Mouse (Mus musculus): ENCODE data around the gene Pdxdc1.
"Not testable (repeated sequence)": the region's sequence is repeated elsewhere in the genome, so short reads cannot be mapped to it uniquely, and the experiment has no call there.

Gene Pdxdc1

DNA sequence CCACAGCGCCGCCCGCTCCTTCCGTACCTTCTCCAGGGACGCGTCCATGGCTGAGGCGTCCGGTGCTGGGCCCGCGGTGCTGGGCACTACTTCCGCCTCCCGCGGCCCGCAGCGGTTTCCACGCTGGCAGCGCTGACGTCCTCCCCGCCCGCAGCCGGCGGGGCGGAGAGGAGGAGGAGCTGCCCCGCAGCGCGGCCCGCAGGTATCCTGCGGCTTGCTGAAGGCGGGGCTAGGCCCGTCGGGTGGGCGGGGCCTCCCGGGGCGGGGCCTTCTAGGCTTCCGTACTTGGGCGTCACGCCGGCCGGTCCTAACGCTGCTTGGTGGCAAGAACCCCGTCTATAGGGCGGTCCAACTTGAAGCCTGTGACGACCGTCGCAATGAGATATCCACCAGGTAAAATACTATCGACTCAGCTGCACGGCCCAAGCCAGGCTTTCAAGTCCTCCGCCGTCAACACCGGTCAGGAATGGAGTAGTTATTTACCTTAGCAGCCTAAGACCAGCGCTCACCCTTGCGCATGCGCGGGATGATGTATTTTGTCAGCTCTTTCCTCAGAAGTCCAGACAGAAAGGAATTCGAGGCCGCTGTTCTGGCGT is at the start of gene Pdxdc1, which contains the start of gene Mpv17l:
Gene Pdxdc1, minus strand, starts transcription at position 244 of the 596 bp plus-strand sequence.
Gene Mpv17l, plus strand, starts transcription at position 274 of the 596 bp plus-strand sequence.
- DNase-seq (ENCODE audit: low read depth, low spot score), result peak; percentile 95

DNA sequence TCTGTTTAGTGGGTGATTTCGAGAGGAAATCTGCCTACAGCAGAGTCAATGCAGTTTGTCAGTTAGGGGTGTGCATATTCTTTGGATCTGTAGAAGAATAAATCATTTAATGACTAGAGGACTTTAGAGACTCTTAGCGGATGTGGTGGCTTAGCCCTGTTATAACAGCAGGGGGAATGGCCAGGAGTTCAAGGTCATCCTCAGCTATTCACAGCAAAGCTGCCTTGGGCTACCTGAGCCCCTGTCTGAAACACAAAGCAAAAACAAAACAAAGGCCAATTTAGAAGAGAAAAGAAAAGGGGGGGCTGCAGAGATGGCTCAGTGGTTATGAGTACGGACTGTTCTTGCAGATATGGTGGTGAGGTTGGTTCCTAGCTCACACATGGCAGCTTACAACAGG is 48.3 kb upstream of the Pdxdc1 start:
- DNase-seq (ENCODE audit: low read depth, low spot score), result peak; percentile 80

DNA sequence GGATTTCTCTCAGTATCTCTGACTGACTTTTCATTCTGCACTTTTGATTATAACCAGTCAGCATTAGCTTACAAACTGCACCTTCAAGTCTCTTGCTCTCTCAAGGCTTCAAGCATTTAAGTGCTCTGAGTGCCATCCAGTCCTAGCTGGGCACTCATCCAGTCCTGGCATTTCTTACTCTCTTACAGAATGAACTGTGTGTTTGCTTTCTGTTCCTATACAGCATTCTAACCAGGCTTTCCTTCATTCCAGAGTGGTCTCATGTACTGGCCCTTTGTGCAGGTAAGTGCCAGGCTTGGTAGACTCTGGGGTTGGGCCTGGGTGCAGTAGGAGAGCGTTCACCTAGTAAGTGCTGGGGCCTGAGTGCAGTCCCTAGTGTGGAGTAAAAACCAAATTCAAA is 43.4 kb upstream of the Pdxdc1 start:
- DNase-seq (ENCODE audit: low read depth, low spot score), result no peak

DNA sequence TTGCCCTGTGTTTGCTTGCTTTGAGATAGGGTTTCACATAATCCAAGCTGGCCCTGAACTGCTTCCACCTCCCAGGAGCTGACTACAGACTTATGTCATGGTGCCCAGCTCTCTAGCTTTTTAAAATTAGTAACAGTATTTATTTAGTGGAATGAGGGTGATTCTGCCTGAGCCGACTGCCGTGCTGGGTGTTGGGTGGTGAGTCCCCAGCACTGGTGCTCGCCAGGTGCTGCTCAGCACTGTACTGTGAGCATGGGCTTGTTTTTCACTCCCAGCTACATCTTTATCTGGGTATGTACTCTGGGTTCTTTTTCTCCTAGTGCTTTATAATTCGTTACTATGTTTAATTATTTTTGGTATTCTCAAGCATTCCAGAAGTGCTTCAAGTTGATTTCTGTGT is 42.2 kb upstream of the Pdxdc1 start:
- no peak for DNase-seq (ENCODE audit: low read depth, low spot score)

DNA sequence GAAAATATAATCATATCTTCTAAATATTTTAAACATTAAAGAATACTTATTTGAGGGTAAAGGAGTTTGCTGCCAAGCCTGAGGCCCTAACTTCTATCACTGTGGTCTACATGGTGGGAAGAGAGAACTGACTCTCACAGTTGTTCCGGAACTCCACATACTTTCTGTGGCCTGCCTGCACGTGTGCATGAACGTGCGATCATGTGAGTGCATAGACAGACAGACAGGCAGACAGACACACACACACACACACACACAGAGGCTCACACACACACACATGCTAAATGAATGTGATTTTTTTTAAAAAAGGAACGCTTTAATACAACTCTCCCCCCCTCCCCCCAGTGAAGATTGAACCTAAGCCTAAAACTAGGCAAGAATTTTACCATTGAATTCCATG is 41.8 kb upstream of the Pdxdc1 start:
- no peak for DNase-seq (ENCODE audit: low read depth, low spot score)

DNA sequence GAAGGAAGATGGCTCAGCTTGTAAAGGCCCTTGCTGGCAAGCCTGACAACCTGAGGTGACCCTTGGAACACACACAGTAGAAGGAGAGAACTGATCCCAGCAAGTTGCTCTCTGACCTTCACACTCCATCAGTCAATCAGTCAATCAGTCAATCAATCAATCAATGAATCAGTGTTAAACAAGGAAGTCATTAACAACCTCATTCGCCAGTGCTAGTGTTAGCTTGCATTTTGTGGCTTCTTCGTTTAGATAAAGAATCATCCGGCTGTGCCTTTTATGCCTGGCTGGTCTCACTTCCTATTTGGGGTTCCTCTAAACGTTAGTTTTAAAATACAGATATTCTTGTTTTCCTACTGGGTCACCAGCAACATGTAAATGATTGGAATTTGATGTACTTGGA is 41.2 kb upstream of the Pdxdc1 start:
- no peak for DNase-seq (ENCODE audit: low read depth, low spot score)

DNA sequence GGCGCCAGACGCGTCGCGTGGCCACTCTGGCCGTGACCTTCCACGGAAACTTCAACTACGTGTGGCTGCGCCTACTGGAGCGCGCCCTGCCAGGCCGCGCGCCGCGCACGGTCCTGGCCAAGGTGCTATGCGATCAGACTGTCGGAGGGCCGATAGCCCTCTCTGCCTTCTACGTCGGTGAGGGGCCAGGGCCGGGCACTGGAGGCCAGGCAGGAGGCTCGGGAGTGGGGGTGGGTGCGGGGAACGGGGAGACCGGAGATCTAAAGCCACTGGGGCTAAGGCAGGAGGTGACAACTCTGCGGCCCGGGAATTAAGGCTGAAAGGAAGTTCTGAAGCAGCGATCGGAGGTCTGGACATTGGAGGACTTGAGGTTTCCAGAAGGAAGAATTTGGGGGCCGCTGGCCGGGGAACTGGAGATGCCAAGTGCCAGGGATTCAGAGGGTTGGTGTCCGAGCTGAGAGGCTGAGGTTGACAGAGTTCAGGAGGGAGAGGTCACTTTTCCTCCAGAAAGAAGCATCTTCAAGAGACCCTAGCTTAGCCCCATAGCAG is 38.0 kb upstream of the Pdxdc1 start:
- DNase-seq (ENCODE audit: low read depth, low spot score), result no peak

DNA sequence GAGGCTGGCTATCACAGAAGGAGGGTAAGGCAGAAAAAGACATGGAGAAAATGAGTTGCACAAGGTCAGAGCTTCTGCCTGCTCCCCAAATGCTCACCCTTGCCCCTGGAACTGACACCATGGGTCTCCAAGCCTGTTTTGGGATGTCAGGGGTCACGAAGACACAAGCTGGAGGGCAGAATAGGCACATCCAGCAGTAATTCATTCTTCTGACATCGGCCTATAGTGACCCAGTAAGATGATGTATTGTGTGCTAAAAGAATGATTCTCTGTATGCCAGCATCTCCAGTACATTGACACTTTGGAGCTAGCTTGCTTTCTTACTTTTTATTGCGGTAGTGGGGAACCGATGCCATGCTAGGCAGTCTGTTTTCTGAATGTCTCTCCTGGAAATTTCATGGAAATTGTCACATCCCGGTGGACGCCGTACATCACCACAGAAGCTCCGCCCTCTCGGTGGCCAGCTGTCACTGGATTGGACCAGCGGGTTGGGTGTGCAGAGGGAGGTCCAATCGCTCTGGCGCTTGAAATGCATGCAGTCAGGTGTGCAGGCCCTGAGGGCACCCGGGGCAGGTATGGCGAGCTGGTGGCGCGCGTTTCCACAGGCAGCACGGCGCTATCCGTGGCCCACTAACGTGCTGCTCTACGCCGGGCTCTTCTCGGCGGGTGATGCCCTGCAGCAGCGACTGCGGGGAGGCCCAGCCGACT is 37.4 kb upstream of the Pdxdc1 start:
- DNase-seq (ENCODE audit: low read depth, low spot score), result peak; percentile 88

DNA sequence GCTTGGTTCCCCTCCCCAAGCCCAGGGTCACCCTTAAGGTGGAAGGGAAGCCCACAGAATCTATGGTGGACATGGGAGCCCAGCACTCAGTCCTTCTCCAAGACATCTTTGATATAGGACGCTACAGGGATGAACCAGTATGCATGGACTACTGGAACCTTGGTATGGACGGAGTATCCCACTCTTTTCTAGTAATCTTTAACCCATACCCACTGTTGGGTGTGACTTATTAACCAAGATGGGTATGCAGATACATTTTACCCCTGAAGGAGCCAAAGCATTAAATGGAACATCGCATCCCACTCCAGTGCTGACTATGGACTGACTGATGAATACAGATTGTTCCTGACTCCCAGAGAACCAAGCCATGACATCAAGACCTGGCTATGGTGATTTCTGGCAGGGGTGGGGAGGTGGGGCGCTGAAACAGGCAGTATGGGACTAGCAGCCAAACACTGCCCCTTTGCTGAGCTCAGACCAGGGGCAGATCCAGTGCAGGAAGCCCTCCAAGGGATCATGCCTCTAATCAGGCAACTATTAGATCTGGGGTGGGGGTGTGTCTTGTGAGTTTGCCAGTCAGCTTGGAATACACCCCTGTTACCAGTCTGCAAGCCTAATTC is 24.6 kb upstream of the Pdxdc1 start:
- DNase-seq (ENCODE audit: low read depth, low spot score), result no peak

DNA sequence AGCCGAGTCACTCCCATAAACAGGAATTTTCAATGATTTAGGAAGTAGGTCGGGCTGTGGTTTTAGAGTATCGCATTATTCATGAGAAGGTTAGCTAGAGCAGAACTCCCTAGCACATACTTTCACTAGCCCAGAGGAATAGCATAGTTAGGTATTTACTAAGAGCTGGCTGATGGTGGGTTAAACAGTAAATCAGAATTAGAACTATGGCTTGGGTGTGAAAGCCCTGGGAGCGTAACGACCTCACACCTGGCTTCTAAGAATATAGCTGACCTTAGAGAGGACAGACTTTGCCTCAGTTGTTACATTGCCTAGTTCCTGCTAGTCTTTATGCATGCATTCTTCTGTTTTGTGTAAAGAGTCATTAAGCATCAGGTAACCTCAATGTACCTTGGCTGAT is 20.0 kb upstream of the Pdxdc1 start:
- not testable (repeated sequence) for DNase-seq (ENCODE audit: low read depth, low spot score)

DNA sequence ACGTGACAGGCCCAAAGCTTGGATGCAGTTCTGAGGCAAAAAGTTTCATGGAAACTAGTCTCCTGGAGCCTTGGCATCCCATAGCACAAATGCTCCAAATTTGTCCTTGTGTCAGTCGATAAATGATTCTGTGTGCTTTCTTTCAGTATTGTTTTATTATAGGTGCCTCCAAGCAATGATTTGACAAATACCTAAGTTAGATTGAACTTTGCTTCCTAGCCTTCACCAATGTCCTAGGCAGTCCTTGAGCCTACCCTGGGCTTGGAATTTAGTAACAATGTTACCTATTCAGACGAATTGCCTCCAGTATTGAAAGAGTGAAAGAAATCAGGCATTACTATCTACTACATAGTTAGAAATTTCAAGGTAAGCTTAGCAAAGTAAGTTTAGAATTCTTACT is 19.6 kb upstream of the Pdxdc1 start:
- not testable (repeated sequence) for DNase-seq (ENCODE audit: low read depth, low spot score)

DNA sequence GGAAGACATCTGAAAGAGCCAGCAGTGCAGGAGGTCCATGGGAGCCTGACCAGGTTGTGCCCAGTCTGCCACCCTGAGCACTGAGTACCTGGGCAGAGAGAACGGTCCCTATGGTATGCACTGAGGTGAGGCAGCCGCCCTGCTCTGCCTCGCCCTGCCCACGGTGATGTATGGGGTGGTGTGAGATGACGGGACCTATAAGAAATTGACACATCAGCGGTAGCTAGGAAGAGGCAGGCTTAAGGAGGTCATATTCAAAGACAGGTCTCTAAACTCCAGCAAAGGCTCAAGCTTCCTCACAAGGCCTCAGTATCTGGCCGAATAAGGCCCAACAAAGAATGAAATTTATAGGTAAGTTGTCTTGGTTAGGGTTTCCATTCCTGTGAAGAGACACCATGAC is 18.9 kb upstream of the Pdxdc1 start:
- DNase-seq (ENCODE audit: low read depth, low spot score), result peak; percentile 35

DNA sequence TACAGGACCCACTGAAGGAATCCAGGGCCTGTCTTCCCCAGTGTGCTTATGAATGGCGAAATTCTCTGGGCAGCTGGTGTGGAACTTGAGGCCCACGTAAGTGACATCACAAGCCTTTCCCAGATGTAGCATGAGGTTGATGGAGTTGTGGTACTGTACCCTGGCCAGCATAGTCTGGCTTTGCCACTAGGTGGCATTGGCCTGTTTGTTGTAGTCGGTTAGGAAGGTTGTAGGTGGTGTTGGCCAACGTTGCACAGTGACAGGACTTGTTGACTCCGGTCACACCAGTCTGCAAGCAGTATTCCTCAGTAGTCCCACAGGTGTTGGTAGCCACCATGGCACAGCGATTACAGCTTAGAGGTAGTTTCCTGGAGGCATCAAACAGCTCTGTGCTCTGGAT is 18.1 kb upstream of the Pdxdc1 start:
- DNase-seq (ENCODE audit: low read depth, low spot score), result peak; percentile 87

DNA sequence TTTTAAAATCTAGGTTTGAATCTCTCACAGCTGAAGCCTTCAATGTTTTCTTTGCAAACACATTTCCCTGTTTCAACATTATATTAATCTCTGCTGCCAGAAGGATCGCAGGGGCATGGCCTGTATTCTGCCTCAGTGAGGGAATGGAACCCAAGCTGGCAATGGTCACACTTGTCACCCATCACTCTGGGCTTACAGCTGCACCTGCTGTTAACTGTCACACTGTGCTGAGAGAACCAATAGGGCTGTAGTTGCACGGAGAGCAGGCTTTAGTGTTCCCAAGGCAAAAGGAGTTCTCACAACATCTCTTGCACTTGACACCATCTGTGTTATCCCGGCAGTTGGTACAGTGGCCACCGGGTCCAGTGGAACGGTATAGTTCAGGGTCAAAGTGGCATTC is 17.2 kb upstream of the Pdxdc1 start:
- DNase-seq (ENCODE audit: low read depth, low spot score), result no peak

DNA sequence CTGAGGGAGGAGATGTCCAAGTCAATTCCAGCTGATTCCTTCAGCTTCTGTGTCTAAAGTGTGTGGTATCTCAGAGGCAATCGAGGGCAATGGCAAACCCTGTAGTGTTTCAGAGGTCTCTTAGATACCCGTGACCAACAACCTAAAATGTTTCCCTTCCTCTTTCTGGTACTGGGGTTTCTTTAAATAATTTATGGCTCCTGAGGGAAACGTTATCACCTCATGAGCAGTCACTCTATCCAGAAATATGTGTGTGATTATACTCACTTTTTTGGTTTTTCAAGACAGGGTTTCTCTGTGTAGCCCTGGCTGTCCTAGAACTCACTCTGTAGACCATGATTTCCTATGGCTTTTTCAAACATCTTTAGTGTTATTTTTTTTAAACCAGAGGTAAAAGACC is 4.4 kb upstream of the Pdxdc1 start:
- no peak for DNase-seq (ENCODE audit: low read depth, low spot score)

DNA sequence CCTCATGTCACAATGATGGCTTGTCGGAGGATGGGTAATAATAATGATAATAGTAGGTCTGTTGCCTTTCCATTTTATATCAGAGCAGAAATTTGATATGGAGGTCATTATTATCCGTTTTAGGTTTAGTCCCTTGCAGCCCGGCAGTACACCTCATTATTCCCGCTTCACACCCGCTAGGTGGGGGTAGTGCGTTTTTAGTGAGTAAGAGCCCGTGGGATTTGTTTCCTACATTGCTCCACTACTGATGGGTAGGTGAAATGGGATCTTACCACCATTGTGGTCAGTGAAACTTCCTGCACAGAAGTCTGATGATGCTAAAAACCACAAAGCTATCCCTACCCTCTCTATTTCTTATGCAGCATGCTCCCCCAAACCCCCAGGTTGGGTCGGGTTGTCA is 557 bp upstream of the Pdxdc1 start:
- peak; percentile 92 for DNase-seq (ENCODE audit: low read depth, low spot score)

DNA sequence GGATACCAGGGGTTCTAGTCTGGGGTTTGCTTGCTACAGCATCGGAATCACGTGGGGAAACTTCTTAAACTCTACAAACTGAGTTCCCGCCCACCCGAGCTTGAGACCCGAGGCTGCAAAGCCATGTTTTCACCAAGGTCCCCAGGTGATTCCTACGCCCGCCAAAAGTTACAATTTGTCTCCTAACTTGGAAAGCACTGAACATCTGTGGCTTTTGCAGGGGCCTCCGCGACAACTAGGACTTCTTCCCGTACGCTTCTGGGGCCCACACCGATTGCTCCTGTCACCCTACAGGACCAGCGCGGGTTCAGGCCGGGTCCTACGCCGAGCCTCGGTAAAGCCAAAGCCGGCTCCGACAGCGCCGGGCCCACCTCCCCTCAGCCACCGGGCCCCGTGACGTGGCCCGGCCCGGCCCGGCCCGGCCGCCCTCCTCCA is 517 bp downstream of the Pdxdc1 start:
- DNase-seq (ENCODE audit: low read depth, low spot score), result peak; percentile 63

DNA sequence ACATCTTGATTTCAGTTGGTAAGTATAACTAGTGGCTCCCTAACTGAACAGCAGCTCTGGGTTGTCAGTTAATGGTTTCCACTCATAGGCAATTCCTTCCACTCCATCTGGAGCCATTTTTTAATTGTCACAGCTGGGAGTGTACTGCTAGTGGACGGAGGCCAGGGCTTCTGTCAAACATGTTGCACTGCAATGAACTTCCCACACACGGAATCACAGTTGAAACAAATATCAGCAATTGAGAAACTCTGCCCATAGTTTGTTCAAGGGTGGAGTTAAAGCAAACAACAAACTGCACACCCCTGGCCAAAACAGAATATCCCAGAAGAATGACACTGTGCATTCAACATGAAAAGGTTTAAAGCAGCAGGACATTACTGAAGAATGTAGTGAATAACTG is 4.0 kb downstream of the Pdxdc1 start:
- no peak for DNase-seq (ENCODE audit: low read depth, low spot score)

DNA sequence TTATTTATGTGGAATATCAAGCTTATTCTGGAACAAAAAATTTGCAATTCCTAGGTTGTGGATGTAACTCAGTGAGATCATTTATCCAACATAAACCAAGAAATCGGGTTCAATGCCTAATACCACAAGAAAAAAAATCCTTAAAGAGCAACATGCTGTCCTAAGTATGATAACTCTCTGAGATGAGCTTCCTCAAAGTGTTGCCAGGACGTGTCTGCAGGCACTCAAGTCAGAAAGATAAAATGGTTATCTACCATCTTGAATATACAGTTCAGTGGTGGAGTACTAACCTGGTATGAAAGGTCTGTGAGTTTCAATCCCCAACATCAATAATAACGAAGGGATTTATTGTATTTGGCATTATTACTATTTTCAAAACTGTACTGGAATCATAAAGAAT is 6.6 kb downstream of the Pdxdc1 start:
- no peak for DNase-seq (ENCODE audit: low read depth, low spot score)

DNA sequence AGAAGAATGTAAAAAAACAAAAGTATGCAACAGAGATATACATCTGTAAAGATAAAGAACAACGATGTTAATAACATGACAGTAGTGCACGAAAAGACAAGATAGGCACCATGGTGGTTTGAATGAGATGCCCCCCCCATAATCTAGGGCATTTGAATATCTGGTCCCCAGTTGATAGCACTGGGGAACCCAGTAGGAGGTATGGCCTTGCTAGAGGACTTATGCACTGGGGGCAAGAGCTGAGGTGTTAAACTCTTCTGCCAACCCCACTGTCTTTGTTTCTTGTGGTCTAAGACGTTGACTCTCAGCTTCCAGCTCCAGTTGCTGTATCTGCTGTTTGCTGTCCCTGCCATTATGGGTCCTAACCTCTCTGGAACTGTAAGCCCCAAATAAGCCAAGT is 7.2 kb downstream of the Pdxdc1 start:
- no peak for DNase-seq (ENCODE audit: low read depth, low spot score)

DNA sequence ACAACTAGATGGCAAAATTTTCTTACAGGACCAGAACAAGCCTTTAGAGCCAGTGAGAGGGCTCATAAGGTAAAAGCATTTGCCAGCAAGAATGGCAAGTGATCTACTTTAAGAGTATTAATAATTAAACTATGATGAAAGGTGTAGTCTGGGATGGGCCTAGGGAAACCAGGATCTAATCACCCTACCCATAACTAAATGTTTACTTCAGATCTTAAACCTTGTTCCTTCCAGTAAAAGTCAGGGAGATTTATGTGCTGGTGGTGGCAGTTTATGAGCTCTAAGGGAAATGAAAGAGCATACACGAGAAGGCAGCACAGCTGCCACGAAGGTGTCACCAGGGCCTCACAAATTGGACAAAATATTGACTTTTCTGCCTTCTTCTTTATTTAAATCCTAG is 8.8 kb downstream of the Pdxdc1 start:
- no peak for DNase-seq (ENCODE audit: low read depth, low spot score)

DNA sequence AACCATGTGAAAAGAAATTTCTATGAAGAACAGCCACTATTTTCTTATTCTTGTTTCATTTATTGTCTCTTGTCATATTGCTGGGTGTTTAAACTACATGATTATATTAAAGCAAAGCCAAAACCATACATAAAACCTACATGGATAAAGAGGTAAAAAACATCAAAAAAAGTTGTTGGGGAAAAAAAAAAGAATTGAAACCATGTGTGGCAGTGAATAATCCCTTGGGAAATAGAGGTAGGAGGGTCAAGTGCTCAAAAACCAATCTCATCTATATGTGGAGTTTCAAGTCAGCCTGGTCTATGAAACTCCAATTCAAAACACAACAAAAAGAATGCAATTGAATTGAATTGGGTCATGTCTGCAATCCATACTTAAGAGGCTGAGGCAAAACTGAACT is 10.1 kb downstream of the Pdxdc1 start:
- DNase-seq (ENCODE audit: low read depth, low spot score), result no peak

DNA sequence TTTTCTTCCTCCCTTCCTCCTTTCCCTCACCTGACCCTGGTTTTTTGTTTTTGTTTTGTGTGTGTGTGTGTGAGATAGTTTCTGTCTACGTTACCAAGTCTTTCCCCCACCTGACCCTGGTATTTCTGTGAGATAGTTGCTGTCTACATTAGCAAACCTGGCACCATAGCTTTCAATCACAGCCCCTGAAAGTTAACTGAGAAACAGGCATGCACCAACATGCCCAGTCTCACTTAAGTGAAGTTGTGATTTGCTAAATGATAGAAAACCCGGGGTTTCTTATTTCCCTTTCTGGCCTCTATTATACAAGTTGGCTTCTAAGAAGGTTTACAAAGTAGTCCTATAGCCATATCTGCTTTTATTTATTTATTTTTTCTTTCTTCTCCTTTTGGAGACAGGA is 12.5 kb downstream of the Pdxdc1 start:
- DNase-seq (ENCODE audit: low read depth, low spot score), result no peak

Data from ES-CJ7 (cell line).